Mouse (Mus musculus) lung, embryonic 15.5 days (tissue): ENCODE measurements around the gene Usp32. TPM values are rescaled to one million over a fixed set of nuclear protein-coding genes. Genes with fewer than 3 reads are reported as not detected.
"Not testable (repeated sequence)": the region's sequence is repeated elsewhere in the genome, so short reads cannot be mapped to it uniquely, and the experiment has no call there.

Source experiments
- ATAC-seq: fragments of 200-750 bp; cut with Nextera tagmentation; 2 replicates; pipeline ENCODE4 v1.8.0; 2017; ENCODE audit warnings: moderate number of reproducible peaks, borderline replicate concordance; ENCODE audit not compliant: low FRiP score, low TSS enrichment; ENCODE audit errors: extremely low read depth
- H3K27ac ChIP-seq: fragments of 300-500 bp; sonication (generic); 2 replicates; pipeline ENCODE4 v1.5.1; 2015; ENCODE audit warnings: moderate library complexity, mild to moderate bottlenecking, inconsistent platforms
- H3K27me3 ChIP-seq: fragments of 300-500 bp; sonication (generic); 2 replicates; pipeline ENCODE4 v1.6.1; 2015; ENCODE audit warnings: inconsistent platforms
- H3K36me3 ChIP-seq: fragments of 300-500 bp; sonication (generic); 2 replicates; pipeline ENCODE4 v1.6.1; 2015; ENCODE audit warnings: inconsistent platforms
- H3K4me1 ChIP-seq: fragments of 300-500 bp; sonication (generic); 2 replicates; pipeline ENCODE4 v1.6.1; 2015; ENCODE audit warnings: inconsistent platforms
- H3K4me2 ChIP-seq: fragments of 300-500 bp; sonication (generic); 2 replicates; pipeline ENCODE4 v1.6.1; 2015; ENCODE audit warnings: inconsistent platforms, mild to moderate bottlenecking, moderate library complexity
- H3K4me3 ChIP-seq: fragments of 300-500 bp; sonication (generic); 2 replicates; pipeline ENCODE4 v1.5.1; 2015; ENCODE audit warnings: mild to moderate bottlenecking, inconsistent platforms
- H3K9ac ChIP-seq: fragments of 300-500 bp; sonication (generic); 2 replicates; pipeline ENCODE4 v1.6.1; 2015; ENCODE audit warnings: inconsistent platforms
- H3K9me3 ChIP-seq: fragments of 300-500 bp; sonication (generic); 2 replicates; pipeline ENCODE4 v1.6.1; 2016; ENCODE audit warnings: inconsistent platforms
- WGBS: fragments of 180-500 bp; shearing (Covaris S2); methylation state at CpG from one replicate; pipeline ENCODE4 v1.1.7; 2015; 5-methylcytosine and 5-hydroxymethylcytosine counted together
- polyA plus RNA-seq: library from polyadenylated mRNA; unstranded; fragments of >200 nt; fragmentation: Nextera tagmentation; extraction: Ambion mirVana; gene quantifications from 2 replicates; pipeline ENCODE4 v1.2.1, GENCODE M21; 2015

Gene Usp32
- polyA plus RNA-seq, 1 experiment from 2014 or later = 3.4 TPM

DNA sequence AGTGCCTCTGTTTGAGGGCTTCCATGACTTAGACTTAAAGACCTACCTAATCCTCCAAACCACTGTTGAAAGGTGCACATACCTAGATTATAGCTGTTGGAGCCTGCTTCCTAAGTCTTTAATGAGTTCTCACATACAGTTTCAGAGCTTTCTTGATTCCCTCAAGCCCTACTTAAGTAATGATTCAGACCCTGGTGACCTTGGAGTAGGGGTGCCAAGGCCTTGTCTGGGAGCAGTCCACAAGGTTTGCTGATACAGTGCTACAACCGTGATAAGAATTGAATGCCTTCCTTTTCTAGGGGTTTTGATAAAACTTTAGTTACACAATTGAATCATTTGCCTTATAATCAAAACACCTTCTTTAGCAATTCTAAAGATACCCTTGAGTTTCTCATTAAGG lies 27.5 kb upstream of the Usp32 start:
- Histone ChIP-seq H3K9me3 (no peaks in the 10 kb centered on the region), H3K4me1 (no peaks in the 10 kb centered on the region; the same call in 1 of the 2 replicates), H3K4me2 (no peak overlapping the region), H3K9ac (no peak overlapping the region), H3K4me3 (no peak overlapping the region), H3K36me3 (no peaks in the 10 kb centered on the region), H3K27me3 (no peaks in the 10 kb centered on the region), H3K27ac (no peak overlapping the region)
- 55% methylated on average over 1 of the region's 1 CpGs for WGBS
- ATAC-seq = no peak

GRCm38 (mm10) chr11:85164371-85164770 lies 24.4 kb upstream of the Usp32 start:
- Histone ChIP-seq H3K4me3 (no peak overlapping the region), H3K4me1 (no peaks in the 10 kb centered on the region), H3K36me3 (no peaks in the 10 kb centered on the region), H3K9me3 (no peaks in the 10 kb centered on the region), H3K27ac (no peak overlapping the region), H3K9ac (no peak overlapping the region), H3K4me2 (no peak overlapping the region), H3K27me3 (no peaks in the 10 kb centered on the region)
- ATAC-seq = no peak

- H3K9me3 ChIP-seq, H3K36me3 ChIP-seq, H3K27ac ChIP-seq, H3K4me2 ChIP-seq, H3K9ac ChIP-seq, ATAC-seq, H3K27me3 ChIP-seq, H3K4me3 ChIP-seq, H3K4me1 ChIP-seq: not testable (repeated sequence)
- 71% methylated on average over 1 of the region's 1 CpGs for WGBS
These were observed 23.1 kb upstream of the Usp32 start for GRCm38 (mm10) chr11:85163014-85163413.

DNA sequence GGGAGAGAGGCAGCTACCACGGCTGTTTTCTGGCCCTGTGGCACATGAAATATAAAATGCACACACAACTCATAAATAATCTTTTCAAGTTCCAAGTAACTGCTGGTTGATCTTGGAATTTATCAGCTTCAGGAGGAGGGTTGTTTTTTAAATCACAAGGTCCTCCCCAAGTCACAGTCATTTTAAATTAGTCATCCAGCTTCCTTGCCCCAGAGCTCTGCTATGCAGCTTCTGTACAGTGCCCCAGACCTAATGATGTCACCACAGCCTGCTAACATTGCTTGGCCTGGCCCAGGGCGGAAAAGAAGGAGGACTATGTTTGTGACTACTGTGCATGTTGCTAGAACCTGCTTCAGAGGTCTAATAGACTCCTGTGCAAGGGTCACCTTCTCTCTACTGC lies 17.3 kb upstream of the Usp32 start:
- 57% methylated on average over 2 of the region's 2 CpGs for WGBS
- no peak for ATAC-seq

GRCm38 (mm10) chr11:85152256-85152930 lies 12.4 kb upstream of the Usp32 start:
- H3K4me3 ChIP-seq = no peak overlapping the region
- H3K36me3 ChIP-seq = no peaks in the 10 kb centered on the region
- no peaks in the 10 kb centered on the region for H3K27me3 ChIP-seq
- no peak overlapping the region for H3K27ac ChIP-seq
- WGBS = 95% methylated on average over 2 of the region's 2 CpGs
- H3K9ac ChIP-seq = no peak overlapping the region
- no peak overlapping the region for H3K4me2 ChIP-seq
- no peak for ATAC-seq
- H3K9me3 ChIP-seq = no peaks in the 10 kb centered on the region
- no peaks in the 10 kb centered on the region for H3K4me1 ChIP-seq

More for the DNA sequence above, 17.3 kb upstream of the Usp32 start:
- no peaks in the 10 kb centered on the region for H3K4me1 ChIP-seq
- H3K27me3 ChIP-seq = no peaks in the 10 kb centered on the region
- H3K9ac ChIP-seq = no peak overlapping the region
- no peak overlapping the region for H3K4me3 ChIP-seq
- no peak overlapping the region for H3K27ac ChIP-seq
- H3K4me2 ChIP-seq = no peak overlapping the region
- H3K9me3 ChIP-seq = no peaks in the 10 kb centered on the region
- H3K36me3 ChIP-seq = no peaks in the 10 kb centered on the region

DNA sequence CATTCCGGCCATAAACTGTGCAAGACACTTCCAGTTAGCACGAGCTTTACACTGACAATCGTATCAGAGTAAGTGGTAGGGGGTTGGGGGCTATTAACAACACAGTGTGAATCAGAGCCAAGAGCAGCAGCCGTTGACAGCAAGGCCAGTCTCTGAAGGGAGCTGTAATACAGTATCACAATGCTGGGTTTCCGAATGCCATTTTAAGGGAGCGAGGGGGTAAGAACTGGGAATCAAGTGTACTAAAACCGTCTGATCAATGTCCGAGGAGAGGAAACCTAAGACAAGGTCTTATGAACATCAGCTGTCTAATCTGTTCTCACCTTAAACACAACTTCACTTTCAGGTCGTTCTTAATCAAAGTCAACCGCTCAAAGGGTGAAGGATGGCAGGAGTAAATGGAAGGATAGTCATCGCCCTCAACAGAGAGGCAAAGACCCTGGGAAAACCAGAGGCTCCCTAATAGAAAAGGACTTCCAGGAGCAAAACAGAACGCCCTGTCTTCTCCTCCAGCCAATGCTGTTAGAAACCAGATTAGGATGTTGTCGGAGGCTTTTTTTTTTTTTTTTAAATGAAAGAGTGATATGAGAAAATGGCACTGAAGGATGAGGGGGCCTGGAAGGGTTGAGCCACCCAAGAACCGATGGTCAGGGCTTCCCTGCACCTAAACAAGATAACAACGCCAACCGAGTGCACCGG lies 1.0 kb downstream of the Usp32 start:
- H3K4me3 ChIP-seq = peak overlapping the region; percentile 98
- H3K36me3 ChIP-seq = no peaks in the 10 kb centered on the region
- no peak for ATAC-seq
- WGBS = under 1% methylated on average over 17 of the region's 17 CpGs
- peak overlapping the region; percentile 77 for H3K9ac ChIP-seq
- no peaks in the 10 kb centered on the region for H3K27me3 ChIP-seq
- H3K4me1 ChIP-seq = peaks cover 5% of the 10 kb centered on the region
- peak overlapping the region; percentile 79 for H3K4me2 ChIP-seq
- no peaks in the 10 kb centered on the region for H3K9me3 ChIP-seq
- peak overlapping the region; percentile 71 for H3K27ac ChIP-seq

- H3K4me3 ChIP-seq = no peak overlapping the region
- no peaks in the 10 kb centered on the region for H3K36me3 ChIP-seq
- 55% methylated on average over 2 of the region's 2 CpGs for WGBS
- H3K27ac ChIP-seq = no peak overlapping the region
- H3K27me3 ChIP-seq = no peaks in the 10 kb centered on the region
- no peaks in the 10 kb centered on the region for H3K4me1 ChIP-seq
- H3K9me3 ChIP-seq = no peaks in the 10 kb centered on the region
- H3K9ac ChIP-seq = no peak overlapping the region
- ATAC-seq = no peak
- no peak overlapping the region for H3K4me2 ChIP-seq
These were observed 8.4 kb downstream of the Usp32 start for GRCm38 (mm10) chr11:85131542-85131941.

GRCm38 (mm10) chr11:85128883-85129282 lies 11.1 kb downstream of the Usp32 start:
- Histone ChIP-seq H3K4me2 (no peak overlapping the region), H3K4me3 (no peak overlapping the region), H3K27me3 (no peaks in the 10 kb centered on the region), H3K4me1 (no peaks in the 10 kb centered on the region), H3K9me3 (no peaks in the 10 kb centered on the region), H3K36me3 (no peaks in the 10 kb centered on the region), H3K27ac (no peak overlapping the region), H3K9ac (no peak overlapping the region)
- ATAC-seq = no peak
- 92% methylated on average over 1 of the region's 1 CpGs for WGBS

DNA sequence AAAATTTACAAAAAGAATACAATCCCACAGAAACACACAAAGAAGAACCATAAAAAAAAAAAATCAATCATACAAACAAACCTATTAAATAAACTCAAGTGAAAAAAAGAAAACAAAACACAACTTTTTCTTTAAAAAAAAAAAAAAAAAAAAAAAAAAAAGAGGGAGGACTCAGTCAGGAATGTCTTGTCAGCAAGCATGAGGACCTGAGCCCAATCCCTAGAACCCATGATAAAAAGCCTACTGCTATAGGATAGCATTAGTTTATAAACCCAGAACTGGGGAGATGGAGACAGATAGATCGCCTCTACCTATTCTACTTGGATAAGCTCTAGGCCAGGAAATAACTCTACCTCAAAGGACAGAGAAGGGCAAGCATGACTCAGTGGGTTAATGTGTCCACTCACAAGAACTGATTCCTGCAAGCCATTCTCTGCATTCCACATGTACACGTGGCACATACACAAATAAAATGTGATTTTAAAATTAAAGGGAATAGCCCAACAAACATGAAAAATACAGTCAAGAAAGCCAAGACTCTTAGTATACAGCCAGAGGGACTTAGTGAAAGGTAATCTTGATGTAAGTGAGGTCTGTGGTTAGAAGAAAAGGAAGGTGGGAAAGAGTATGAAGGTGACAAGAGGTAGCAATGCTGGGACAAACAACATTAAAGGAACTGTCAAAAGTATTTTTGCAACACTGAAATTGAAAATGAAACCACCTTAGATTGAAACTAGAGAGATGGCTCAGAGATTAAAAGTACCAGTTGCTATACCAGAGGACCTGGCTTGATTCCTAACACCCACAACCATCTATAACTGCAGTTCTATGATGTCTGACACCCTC lies 13.5 kb downstream of the Usp32 start:
- no peaks in the 10 kb centered on the region for H3K27me3 ChIP-seq
- no peak overlapping the region for H3K27ac ChIP-seq
- ATAC-seq = no peak
- no peak overlapping the region for H3K4me2 ChIP-seq
- no peaks in the 10 kb centered on the region for H3K36me3 ChIP-seq
- H3K4me3 ChIP-seq = no peak overlapping the region
- H3K9me3 ChIP-seq = no peaks in the 10 kb centered on the region
- H3K4me1 ChIP-seq = no peaks in the 10 kb centered on the region
- 87% methylated on average over 2 of the region's 2 CpGs for WGBS
- H3K9ac ChIP-seq = no peak overlapping the region

GRCm38 (mm10) chr11:85123267-85123992 lies 16.5 kb downstream of the Usp32 start:
- Histone ChIP-seq H3K4me2 (no peak overlapping the region), H3K4me1 (no peaks in the 10 kb centered on the region), H3K4me3 (no peak overlapping the region), H3K9me3 (no peaks in the 10 kb centered on the region), H3K27ac (no peak overlapping the region), H3K27me3 (no peaks in the 10 kb centered on the region), H3K36me3 (no peaks in the 10 kb centered on the region), H3K9ac (no peak overlapping the region)
- WGBS = 74% methylated on average over 3 of the region's 3 CpGs
- no peak for ATAC-seq

DNA sequence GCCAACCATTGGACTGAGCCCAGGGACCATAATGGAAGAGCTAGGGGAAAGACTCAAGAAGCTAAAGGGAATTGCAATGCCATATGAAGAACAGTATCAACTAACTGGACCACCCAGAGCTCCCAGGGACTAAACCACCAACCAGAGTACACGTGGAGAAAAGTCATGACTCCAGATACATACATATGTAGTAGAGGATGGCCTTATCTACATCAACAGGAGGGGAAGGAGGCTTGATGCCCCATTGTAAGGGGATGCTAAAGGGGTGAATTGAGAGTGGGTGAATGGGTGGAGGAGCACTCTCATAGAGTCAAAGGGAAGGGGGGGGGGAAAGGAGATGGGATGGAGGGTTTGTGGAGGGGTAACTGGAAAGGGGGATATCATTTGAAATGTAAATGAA lies 17.9 kb downstream of the Usp32 start:
- no peaks in the 10 kb centered on the region for H3K36me3 ChIP-seq
- no peak for ATAC-seq
- H3K9me3 ChIP-seq = no peaks in the 10 kb centered on the region
- no peaks in the 10 kb centered on the region for H3K4me1 ChIP-seq
- no peak overlapping the region for H3K4me2 ChIP-seq
- no peaks in the 10 kb centered on the region for H3K27me3 ChIP-seq
- no peak overlapping the region for H3K27ac ChIP-seq
- no peak overlapping the region for H3K9ac ChIP-seq
- WGBS = 74% methylated on average over 1 of the region's 1 CpGs
- H3K4me3 ChIP-seq = no peak overlapping the region
